Comparison of ENCODE assay signal across 21 mouse cellular contexts in the genomic region with DNA sequence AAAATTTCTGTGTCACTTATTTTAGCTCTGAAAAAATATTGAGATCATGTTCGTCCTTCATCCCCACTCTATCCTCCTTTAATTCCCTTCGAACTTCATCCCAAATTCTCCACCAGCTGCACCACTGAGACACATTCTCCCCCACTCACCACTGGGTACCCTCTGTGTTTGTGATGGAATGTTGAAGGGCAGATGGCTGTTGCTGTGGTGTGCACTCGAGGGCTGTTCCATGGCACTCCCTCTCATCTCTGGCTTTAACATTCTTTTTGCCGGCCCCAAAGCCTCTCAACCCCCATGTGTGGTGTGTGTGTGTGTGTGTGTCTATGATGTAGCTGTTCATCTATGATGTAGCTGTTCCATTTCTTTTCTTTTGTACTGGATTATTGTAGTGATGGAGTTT. TPM values are rescaled to one million over a fixed set of nuclear protein-coding genes. Genes with fewer than 3 reads are reported as not detected.
DNase-seq lines count a peak whose midpoint lies in the region; ATAC-seq and TF ChIP-seq lines count a peak whose summit lies in the region.
"Had no signal": no experiment of that assay in that cellular context is flagged by ENCODE, and none has a peak within 500 bp of the region (broad histone marks: within the 10 kb centered on the region; RNA-seq: fewer than 3 reads in every experiment).

No protein-coding gene starts in this region.

- ATAC-seq in embryonic facial prominence, embryonic 13.5 days (ENCODE audit: insufficient number of reproducible peaks, insufficient read depth, low FRiP score, low TSS enrichment, low read depth) = no peak
- ATAC-seq in hindbrain, postnatal 0 days = no peak
- no peak for ATAC-seq in hindbrain, embryonic 11.5 days (ENCODE audit: low FRiP score)
- ATAC-seq in lung, embryonic 16.5 days (ENCODE audit: low read depth) = no peak; the same call in 1 of the 2 replicates
- no peak for ATAC-seq in limb, embryonic 13.5 days (ENCODE audit: low FRiP score, low read depth)
- ATAC-seq: CD4-positive, CD25-positive, alpha-beta regulatory T cell, adult 4 months had no signal

- H3K36me3 ChIP-seq in embryonic facial prominence, embryonic 13.5 days = no peaks in the 10 kb centered on the region
- no peaks in the 10 kb centered on the region for H3K36me3 ChIP-seq in embryonic facial prominence, embryonic 10.5 days (replicated peaks)
- H3K36me3 ChIP-seq in hindbrain, postnatal 0 days (ENCODE audit: insufficient read depth, low read length) = no peaks in the 10 kb centered on the region
- H3K36me3 ChIP-seq in hindbrain, embryonic 11.5 days (ENCODE audit: control insufficient read depth, insufficient read depth, low read length) = no peaks in the 10 kb centered on the region
- no peaks in the 10 kb centered on the region for H3K36me3 ChIP-seq in lung, embryonic 16.5 days (ENCODE audit: control insufficient read depth, insufficient read depth, low read length)
- H3K36me3 ChIP-seq in limb, embryonic 13.5 days = no peaks in the 10 kb centered on the region
- H3K36me3 ChIP-seq: forebrain, embryonic 10.5 days; limb, embryonic 15.5 days; midbrain, embryonic 10.5 days had no signal

- H3K4me2 ChIP-seq in embryonic facial prominence, embryonic 13.5 days = peak overlapping the region; percentile 65; the same call in 1 of the 2 replicates
- H3K4me2 ChIP-seq in hindbrain, postnatal 0 days (ENCODE audit: low read depth, low read length) = peak overlapping the region; percentile 71; the same call in 1 of the 2 replicates
- no peak overlapping the region for H3K4me2 ChIP-seq in hindbrain, embryonic 11.5 days (replicated peaks; ENCODE audit: low read depth, low read length)
- peak overlapping the region; percentile 23; the same call in 1 of the 2 replicates for H3K4me2 ChIP-seq in lung, embryonic 16.5 days (ENCODE audit: low read depth, low read length)
- H3K4me2 ChIP-seq in limb, embryonic 13.5 days (replicated peaks) = peak overlapping the region; percentile 63

- peaks cover 16% of the 10 kb centered on the region for H3K4me1 ChIP-seq in embryonic facial prominence, embryonic 13.5 days
- peaks cover 11% of the 10 kb centered on the region for H3K4me1 ChIP-seq in embryonic facial prominence, embryonic 10.5 days
- 0 out of 2 replicates have a peak, but pooled peaks cover 5% of the 10 kb centered on the region for H3K4me1 ChIP-seq in hindbrain, postnatal 0 days (ENCODE audit: insufficient read depth, low read length)
- no peaks in the 10 kb centered on the region for H3K4me1 ChIP-seq in hindbrain, embryonic 11.5 days (replicated peaks; ENCODE audit: control insufficient read depth, insufficient read depth, low read length)
- peaks cover 9% of the 10 kb centered on the region for H3K4me1 ChIP-seq in lung, embryonic 16.5 days (replicated peaks; ENCODE audit: control insufficient read depth, insufficient read depth, low read length)
- H3K4me1 ChIP-seq in limb, embryonic 13.5 days = peaks cover 13% of the 10 kb centered on the region

- H3K27me3 ChIP-seq in embryonic facial prominence, embryonic 13.5 days = no peaks in the 10 kb centered on the region
- no peaks in the 10 kb centered on the region for H3K27me3 ChIP-seq in embryonic facial prominence, embryonic 10.5 days (replicated peaks; ENCODE audit: low read depth, poor library complexity, severe bottlenecking)
- no peaks in the 10 kb centered on the region for H3K27me3 ChIP-seq in hindbrain, postnatal 0 days (ENCODE audit: insufficient read depth, low read length)
- H3K27me3 ChIP-seq in hindbrain, embryonic 11.5 days (ENCODE audit: control insufficient read depth, insufficient read depth, low read length) = no peaks in the 10 kb centered on the region
- H3K27me3 ChIP-seq in lung, embryonic 16.5 days (ENCODE audit: control insufficient read depth, insufficient read depth, low read depth, low read length) = no peaks in the 10 kb centered on the region
- H3K27me3 ChIP-seq in limb, embryonic 13.5 days = no peaks in the 10 kb centered on the region
- H3K27me3 ChIP-seq: limb, embryonic 15.5 days had no signal

- H3K4me3 ChIP-seq in embryonic facial prominence, embryonic 13.5 days = no peak overlapping the region
- no peak overlapping the region for H3K4me3 ChIP-seq in embryonic facial prominence, embryonic 10.5 days
- no peak overlapping the region for H3K4me3 ChIP-seq in hindbrain, postnatal 0 days (ENCODE audit: low read length)
- H3K4me3 ChIP-seq in hindbrain, embryonic 11.5 days (ENCODE audit: low read depth, low read length) = no peak overlapping the region
- no peak overlapping the region for H3K4me3 ChIP-seq in lung, embryonic 16.5 days (ENCODE audit: low read length)
- H3K4me3 ChIP-seq in limb, embryonic 13.5 days = no peak overlapping the region

- TF ChIP-seq CTCF in hindbrain, postnatal 0 days (IDR thresholded peaks at IDR 0.05; ENCODE audit: low read depth) = no peak

- H3K9me3 ChIP-seq in embryonic facial prominence, embryonic 13.5 days = no peaks in the 10 kb centered on the region
- no peaks in the 10 kb centered on the region for H3K9me3 ChIP-seq in embryonic facial prominence, embryonic 10.5 days
- no peaks in the 10 kb centered on the region for H3K9me3 ChIP-seq in hindbrain, postnatal 0 days (ENCODE audit: low read length)
- H3K9me3 ChIP-seq in hindbrain, embryonic 11.5 days (ENCODE audit: control insufficient read depth, low read length) = no peaks in the 10 kb centered on the region
- H3K9me3 ChIP-seq in lung, embryonic 16.5 days (ENCODE audit: control insufficient read depth, low read length) = no peaks in the 10 kb centered on the region
- H3K9me3 ChIP-seq in limb, embryonic 13.5 days = no peaks in the 10 kb centered on the region
- H3K9me3 ChIP-seq: forebrain, embryonic 10.5 days; limb, embryonic 15.5 days; midbrain, embryonic 10.5 days had no signal

- WGBS in embryonic facial prominence, embryonic 13.5 days = 65% methylated on average over 4 of the region's 4 CpGs
- WGBS in embryonic facial prominence, embryonic 10.5 days = 80% methylated on average over 4 of the region's 4 CpGs
- 70% methylated on average over 4 of the region's 4 CpGs for WGBS in hindbrain, postnatal 0 days
- WGBS in hindbrain, embryonic 11.5 days = 76% methylated on average over 4 of the region's 4 CpGs
- WGBS in lung, embryonic 16.5 days = 60% methylated on average over 4 of the region's 4 CpGs
- 67% methylated on average over 4 of the region's 4 CpGs for WGBS in limb, embryonic 13.5 days

- H3K9ac ChIP-seq in embryonic facial prominence, embryonic 13.5 days = peak overlapping the region; percentile 44; the same call in 1 of the 2 replicates
- no peak overlapping the region for H3K9ac ChIP-seq in hindbrain, postnatal 0 days (replicated peaks; ENCODE audit: low read length)
- H3K9ac ChIP-seq in hindbrain, embryonic 11.5 days (ENCODE audit: low read depth, low read length) = no peak overlapping the region
- H3K9ac ChIP-seq in lung, embryonic 16.5 days (ENCODE audit: low read length) = no peak overlapping the region
- no peak overlapping the region for H3K9ac ChIP-seq in limb, embryonic 13.5 days

- H3K27ac ChIP-seq in embryonic facial prominence, embryonic 13.5 days = no peak overlapping the region
- H3K27ac ChIP-seq in embryonic facial prominence, embryonic 10.5 days (replicated peaks) = no peak overlapping the region
- H3K27ac ChIP-seq in hindbrain, postnatal 0 days = no peak overlapping the region
- no peak overlapping the region for H3K27ac ChIP-seq in hindbrain, embryonic 11.5 days (ENCODE audit: low read depth, low read length)
- H3K27ac ChIP-seq in lung, embryonic 16.5 days (ENCODE audit: low read length) = no peak overlapping the region
- H3K27ac ChIP-seq in limb, embryonic 13.5 days = no peak overlapping the region
- H3K27ac ChIP-seq: forebrain, embryonic 10.5 days; kidney, postnatal 0 days; limb, embryonic 15.5 days; midbrain, embryonic 10.5 days had no signal

- DNase-seq in embryonic facial prominence, embryonic 10.5 days (ENCODE audit: low spot score) = no peak
- no peak for DNase-seq in hindbrain, postnatal 0 days (ENCODE audit: low spot score)
- DNase-seq in hindbrain, embryonic 11.5 days (ENCODE audit: low spot score) = no peak
- no peak for DNase-seq in lung, postnatal 36 days
- DNase-seq in spleen, postnatal 4 days (ENCODE audit: low spot score in 2 of 2) = no peak
- DNase-seq: adrenal gland, adult 8-10 months; cerebellum, adult 11 months; cerebellum, postnatal 14 days; gastrocnemius, adult 2 months; heart, postnatal 36 days; lung, postnatal 14 days; thymus, postnatal 36 days had no signal

RNA-seq across cellular contexts. Expression of a gene that starts 1.7 kb away (rescaled TPM):
- polyA plus RNA-seq in embryonic facial prominence, embryonic 13.5 days (2015; fragmentation: Nextera tagmentation; extraction: Ambion mirVana) = 34.6 and 35.6 TPM in 2 replicates
- polyA plus RNA-seq in embryonic facial prominence, embryonic 10.5 days (2016; fragmentation: Nextera tagmentation; extraction: Ambion mirVana) = 40.7 and 40.8 TPM in 2 replicates
- 14.6 and 17.4 TPM in 2 replicates for total RNA-seq in hindbrain, postnatal 0 days (2014; rRNA removed)
- polyA plus RNA-seq in hindbrain, postnatal 0 days (2015; fragmentation: Nextera tagmentation; extraction: Ambion mirVana) = 17.6 and 18.2 TPM in 2 replicates
- 36.7 and 40.9 TPM in 2 replicates for polyA plus RNA-seq in hindbrain, embryonic 11.5 days (2014; fragmentation: Nextera tagmentation; extraction: Ambion mirVana)
- 28.3 and 29.6 TPM in 2 replicates for polyA plus RNA-seq in lung, embryonic 16.5 days (2015; fragmentation: Nextera tagmentation; extraction: Ambion mirVana)
- polyA plus RNA-seq in limb, embryonic 13.5 days (2015; fragmentation: Nextera tagmentation; extraction: Ambion mirVana) = 34.8 and 36.8 TPM in 2 replicates

RNA-seq across cellular contexts. Expression of a gene that starts 12.0 kb away (rescaled TPM):
- 6.5 and 7.2 TPM in 2 replicates for polyA plus RNA-seq in embryonic facial prominence, embryonic 13.5 days (2015; fragmentation: Nextera tagmentation; extraction: Ambion mirVana)
- 16.1 and 16.4 TPM in 2 replicates for polyA plus RNA-seq in embryonic facial prominence, embryonic 10.5 days (2016; fragmentation: Nextera tagmentation; extraction: Ambion mirVana)
- total RNA-seq in hindbrain, postnatal 0 days (2014; rRNA removed) = 1.6 and 1.8 TPM in 2 replicates
- 0.15 and 0.26 TPM in 2 replicates for polyA plus RNA-seq in hindbrain, postnatal 0 days (2015; fragmentation: Nextera tagmentation; extraction: Ambion mirVana)
- 6.5 and 7.3 TPM in 2 replicates for polyA plus RNA-seq in hindbrain, embryonic 11.5 days (2014; fragmentation: Nextera tagmentation; extraction: Ambion mirVana)
- 1.9 and 2.2 TPM in 2 replicates for polyA plus RNA-seq in lung, embryonic 16.5 days (2015; fragmentation: Nextera tagmentation; extraction: Ambion mirVana)
- polyA plus RNA-seq in limb, embryonic 13.5 days (2015; fragmentation: Nextera tagmentation; extraction: Ambion mirVana) = 7.6 and 8.3 TPM in 2 replicates
- total RNA-seq: granulocyte monocyte progenitor cell, adult 5-6 weeks had no signal
